Mouse (Mus musculus): Measurements from ENCODE around the gene Gtf3c5. TPM values are rescaled to one million over a fixed set of nuclear protein-coding genes. Genes with fewer than 3 reads are reported as not detected.

Gtf3c5 gene
- polyA plus RNA-seq, 1 experiment from 2014 or later = 20.7 TPM

- peak overlapping the region; percentile 33 to 59; a peak in 2 of 4 replicates for H3K27ac ChIP-seq (replicated peaks in 1 of 2; ENCODE audit: control insufficient read depth in 1 of 2, insufficient read depth in 1 of 2, low read depth in 2 of 2, low read length in 2 of 2)
- no peaks in the 10 kb centered on the region for H3K27me3 ChIP-seq (ENCODE audit: control insufficient read depth, insufficient read depth, low read length)
- H3K4me3 ChIP-seq (ENCODE audit: control insufficient read depth in 1 of 2, insufficient read depth in 1 of 2, low read depth in 1 of 2, low read length in 2 of 2) = no peak overlapping the region
- ATAC-seq (ENCODE audit: insufficient number of reproducible peaks, insufficient read depth, low FRiP score, low read depth) = no peak
- H3K4me1 ChIP-seq (ENCODE audit: control insufficient read depth in 2 of 2, insufficient read depth in 2 of 2, low read length in 2 of 2) = peaks cover 44 to 51% of the 10 kb centered on the region in 2 experiments
- peak overlapping the region; percentile 31; the same call in 1 of the 2 replicates for H3K9ac ChIP-seq (ENCODE audit: low read length)
- H3K9me3 ChIP-seq (ENCODE audit: control insufficient read depth, low read length) = no peaks in the 10 kb centered on the region
- H3K4me2 ChIP-seq (ENCODE audit: low read length) = no peak overlapping the region
- 50% methylated on average over 1 of the region's 1 CpGs for WGBS
- peaks cover 31% of the 10 kb centered on the region for H3K36me3 ChIP-seq (ENCODE audit: control insufficient read depth, insufficient read depth, low read length)
These were observed 44.8 kb downstream of the Gtf3c5 start for GRCm38 (mm10) chr2:28538817-28539128.

DNA sequence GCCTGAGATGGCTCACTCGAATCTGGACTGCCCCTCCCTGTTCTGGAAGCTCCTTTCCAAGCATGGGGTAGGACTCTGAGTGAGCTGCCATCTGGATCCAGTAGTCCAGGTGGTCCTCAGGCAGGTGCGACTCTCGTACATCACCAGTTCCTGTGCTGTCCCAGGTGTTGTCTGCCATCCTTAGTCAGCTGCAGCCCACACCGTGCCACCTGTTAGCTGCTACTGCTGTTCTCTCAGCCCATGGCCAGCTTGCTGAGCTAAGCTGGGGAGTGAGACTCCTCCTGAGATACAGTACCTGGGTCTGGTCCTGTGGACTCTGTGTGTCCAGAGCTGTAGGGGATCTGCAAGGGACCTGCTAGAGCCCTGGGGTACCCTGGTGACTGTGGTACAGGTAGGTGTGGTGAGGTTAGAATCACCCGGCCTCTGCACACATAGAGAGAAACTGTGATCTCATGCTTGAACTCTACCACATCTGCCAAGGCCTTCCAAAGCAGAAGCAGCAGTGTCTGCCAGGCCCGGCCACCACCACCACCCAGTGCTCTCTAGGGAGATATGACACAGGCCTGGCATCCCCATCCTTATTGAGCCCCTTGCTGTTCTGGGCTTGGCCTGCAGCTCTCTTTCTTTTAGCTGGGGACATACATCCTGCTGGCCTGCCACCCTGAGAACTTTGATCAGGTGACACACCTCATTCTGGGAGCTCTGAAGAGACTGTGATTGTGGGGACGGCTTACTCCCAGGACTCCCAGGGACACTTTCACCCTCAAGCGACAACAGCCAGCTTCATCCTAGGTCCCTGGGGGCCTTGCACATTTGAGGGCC lies 45.3 kb downstream of the Gtf3c5 start:
- Histone ChIP-seq H3K36me3 (ENCODE audit: control insufficient read depth, insufficient read depth, low read length) (peaks cover 26% of the 10 kb centered on the region), H3K27ac (replicated peaks in 1 of 2; ENCODE audit: control insufficient read depth in 1 of 2, insufficient read depth in 1 of 2, low read depth in 2 of 2, low read length in 2 of 2) (peak overlapping the region in 1 of 2 experiments; percentile 59; a peak in 1 of 4 replicates), H3K4me2 (ENCODE audit: low read length) (no peak overlapping the region), H3K4me3 (ENCODE audit: control insufficient read depth in 1 of 2, insufficient read depth in 1 of 2, low read depth in 1 of 2, low read length in 2 of 2) (no peak overlapping the region), H3K27me3 (ENCODE audit: control insufficient read depth, insufficient read depth, low read length) (no peaks in the 10 kb centered on the region), H3K9me3 (ENCODE audit: control insufficient read depth, low read length) (no peaks in the 10 kb centered on the region), H3K4me1 (ENCODE audit: control insufficient read depth in 2 of 2, insufficient read depth in 2 of 2, low read length in 2 of 2) (peaks cover 45 to 54% of the 10 kb centered on the region in 2 experiments), H3K9ac (ENCODE audit: low read length) (0 out of 2 replicates have a peak overlapping the region, but pooled peaks have one; percentile 31)
- no peak for ATAC-seq (ENCODE audit: insufficient number of reproducible peaks, insufficient read depth, low FRiP score, low read depth)
- WGBS = 77% methylated on average over 8 of the region's 8 CpGs

- H3K9ac ChIP-seq (ENCODE audit: low read length) = no peak overlapping the region
- H3K36me3 ChIP-seq (ENCODE audit: control insufficient read depth, insufficient read depth, low read length) = peaks cover 19% of the 10 kb centered on the region
- H3K27me3 ChIP-seq (ENCODE audit: control insufficient read depth, insufficient read depth, low read length) = no peaks in the 10 kb centered on the region
- WGBS = 59% methylated on average over 4 of the region's 4 CpGs
- H3K4me2 ChIP-seq (ENCODE audit: low read length) = no peak overlapping the region
- H3K4me3 ChIP-seq (ENCODE audit: control insufficient read depth in 1 of 2, insufficient read depth in 1 of 2, low read depth in 1 of 2, low read length in 2 of 2) = no peak overlapping the region
- no peaks in the 10 kb centered on the region for H3K9me3 ChIP-seq (ENCODE audit: control insufficient read depth, low read length)
- H3K27ac ChIP-seq (replicated peaks in 1 of 2; ENCODE audit: control insufficient read depth in 1 of 2, insufficient read depth in 1 of 2, low read depth in 2 of 2, low read length in 2 of 2) = no peak overlapping the region
- no peak for ATAC-seq (ENCODE audit: insufficient number of reproducible peaks, insufficient read depth, low FRiP score, low read depth)
- peaks cover 48 to 60% of the 10 kb centered on the region in 2 experiments for H3K4me1 ChIP-seq (ENCODE audit: control insufficient read depth in 2 of 2, insufficient read depth in 2 of 2, low read length in 2 of 2)
These were observed 46.0 kb downstream of the Gtf3c5 start for GRCm38 (mm10) chr2:28537634-28537920.

DNA sequence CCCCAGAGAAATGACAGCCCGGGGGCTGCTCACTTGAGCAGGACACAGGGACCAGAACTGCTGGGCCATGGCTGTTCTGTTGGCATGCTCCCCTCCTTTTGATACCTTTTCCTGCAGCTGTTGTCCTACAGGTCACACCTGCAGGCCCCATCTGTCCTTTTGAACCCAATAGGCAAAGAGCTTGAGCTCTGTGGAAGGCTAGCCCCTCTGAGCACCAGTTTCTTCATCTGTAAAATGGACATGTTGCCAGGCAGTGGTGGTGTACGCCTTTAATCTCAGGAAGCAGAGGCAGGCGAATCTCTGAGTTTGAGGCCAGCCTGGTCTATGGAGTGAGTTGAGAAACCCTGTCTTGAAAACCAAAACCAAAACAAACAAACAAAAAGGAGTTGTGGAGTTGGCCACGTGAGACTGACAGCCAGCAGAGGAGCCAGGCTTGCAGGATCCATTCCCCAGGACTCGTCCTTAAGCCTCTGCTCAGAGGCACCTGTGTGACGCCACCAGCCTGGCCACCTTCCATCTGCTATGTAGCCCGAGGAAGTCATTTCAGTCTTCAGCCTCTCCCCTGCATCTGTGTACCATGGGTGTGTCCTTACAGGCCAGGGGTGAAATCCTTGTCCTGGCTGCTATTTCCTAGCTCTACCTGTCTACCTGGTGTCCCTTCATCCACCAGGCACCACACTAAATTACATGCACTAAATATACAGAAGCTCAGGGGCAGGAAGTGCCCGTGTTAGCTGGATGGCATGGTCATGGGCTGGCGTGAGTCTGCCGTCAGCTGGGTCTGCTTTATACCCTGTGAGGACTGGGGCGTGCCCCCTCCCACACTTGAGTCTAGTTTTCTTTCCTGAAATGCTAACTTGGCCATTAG lies 46.6 kb downstream of the Gtf3c5 start:
- no peaks in the 10 kb centered on the region for H3K9me3 ChIP-seq (ENCODE audit: control insufficient read depth, low read length)
- no peak for ATAC-seq (ENCODE audit: insufficient number of reproducible peaks, insufficient read depth, low FRiP score, low read depth)
- peaks cover 14% of the 10 kb centered on the region for H3K36me3 ChIP-seq (ENCODE audit: control insufficient read depth, insufficient read depth, low read length)
- H3K4me3 ChIP-seq (ENCODE audit: control insufficient read depth in 1 of 2, insufficient read depth in 1 of 2, low read depth in 1 of 2, low read length in 2 of 2) = no peak overlapping the region
- H3K4me1 ChIP-seq (ENCODE audit: control insufficient read depth in 2 of 2, insufficient read depth in 2 of 2, low read length in 2 of 2) = peaks cover 48 to 66% of the 10 kb centered on the region in 2 experiments
- H3K27me3 ChIP-seq (ENCODE audit: control insufficient read depth, insufficient read depth, low read length) = no peaks in the 10 kb centered on the region
- WGBS = 80% methylated on average over 11 of the region's 11 CpGs
- peak overlapping the region in 1 of 2 experiments; percentile 1; a peak in 2 of 4 replicates for H3K27ac ChIP-seq (replicated peaks in 1 of 2; ENCODE audit: control insufficient read depth in 1 of 2, insufficient read depth in 1 of 2, low read depth in 2 of 2, low read length in 2 of 2)
- H3K4me2 ChIP-seq (ENCODE audit: low read length) = no peak overlapping the region
- H3K9ac ChIP-seq (ENCODE audit: low read length) = no peak overlapping the region

DNA sequence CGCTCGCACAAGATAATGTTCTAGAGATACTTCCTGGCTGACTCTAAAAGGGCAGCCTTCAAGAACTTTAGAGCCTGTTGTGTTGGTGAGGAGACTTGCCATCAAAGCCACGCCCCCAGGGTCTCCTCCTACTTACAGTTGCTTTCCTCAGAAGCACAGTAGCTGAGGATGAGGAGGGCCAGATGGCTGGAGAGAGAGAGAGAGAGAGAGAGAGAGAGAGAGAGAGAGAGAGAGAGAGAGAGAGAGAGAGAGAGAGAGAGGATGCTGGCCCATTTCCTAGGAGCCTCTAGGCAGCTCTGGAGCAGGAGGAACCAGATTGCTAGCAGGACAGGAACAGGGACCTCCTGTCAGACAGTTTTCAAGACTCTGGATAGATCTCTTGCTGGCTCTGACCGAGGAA lies 47.4 kb downstream of the Gtf3c5 start:
- no peaks in the 10 kb centered on the region for H3K9me3 ChIP-seq (ENCODE audit: control insufficient read depth, low read length)
- WGBS = 56% methylated on average over 4 of the region's 4 CpGs
- H3K4me2 ChIP-seq (ENCODE audit: low read length) = peak overlapping the region; percentile 89
- H3K9ac ChIP-seq (ENCODE audit: low read length) = no peak overlapping the region
- H3K36me3 ChIP-seq (ENCODE audit: control insufficient read depth, insufficient read depth, low read length) = 0 out of 2 replicates have a peak, but pooled peaks cover 5% of the 10 kb centered on the region
- no peaks in the 10 kb centered on the region for H3K27me3 ChIP-seq (ENCODE audit: control insufficient read depth, insufficient read depth, low read length)
- no peak overlapping the region for H3K4me3 ChIP-seq (ENCODE audit: control insufficient read depth in 1 of 2, insufficient read depth in 1 of 2, low read depth in 1 of 2, low read length in 2 of 2)
- H3K27ac ChIP-seq (replicated peaks in 1 of 2; ENCODE audit: control insufficient read depth in 1 of 2, insufficient read depth in 1 of 2, low read depth in 2 of 2, low read length in 2 of 2) = peak overlapping the region; percentile 46 to 91
- peaks cover 48 to 72% of the 10 kb centered on the region in 2 experiments for H3K4me1 ChIP-seq (ENCODE audit: control insufficient read depth in 2 of 2, insufficient read depth in 2 of 2, low read length in 2 of 2)
- ATAC-seq (ENCODE audit: insufficient number of reproducible peaks, insufficient read depth, low FRiP score, low read depth) = no peak

- H3K9ac ChIP-seq (ENCODE audit: low read length) = peak overlapping the region; percentile 86; the same call in 1 of the 2 replicates
- 0 out of 2 replicates have a peak, but pooled peaks cover 2% of the 10 kb centered on the region for H3K36me3 ChIP-seq (ENCODE audit: control insufficient read depth, insufficient read depth, low read length)
- no peak overlapping the region for H3K4me3 ChIP-seq (ENCODE audit: control insufficient read depth in 1 of 2, insufficient read depth in 1 of 2, low read depth in 1 of 2, low read length in 2 of 2)
- peaks cover 49 to 73% of the 10 kb centered on the region in 2 experiments for H3K4me1 ChIP-seq (ENCODE audit: control insufficient read depth in 2 of 2, insufficient read depth in 2 of 2, low read length in 2 of 2)
- no peaks in the 10 kb centered on the region for H3K27me3 ChIP-seq (ENCODE audit: control insufficient read depth, insufficient read depth, low read length)
- no peaks in the 10 kb centered on the region for H3K9me3 ChIP-seq (ENCODE audit: control insufficient read depth, low read length)
- ATAC-seq (ENCODE audit: insufficient number of reproducible peaks, insufficient read depth, low FRiP score, low read depth) = no peak
- H3K27ac ChIP-seq (replicated peaks in 1 of 2; ENCODE audit: control insufficient read depth in 1 of 2, insufficient read depth in 1 of 2, low read depth in 2 of 2, low read length in 2 of 2) = peak overlapping the region; percentile 46 to 91
- 41% methylated on average over 7 of the region's 7 CpGs for WGBS
- peak overlapping the region; percentile 89 for H3K4me2 ChIP-seq (ENCODE audit: low read length)
These were observed 47.9 kb downstream of the Gtf3c5 start for GRCm38 (mm10) chr2:28535650-28536049.

- Histone ChIP-seq H3K4me2 (ENCODE audit: low read length) (peak overlapping the region; percentile 89), H3K27me3 (ENCODE audit: control insufficient read depth, insufficient read depth, low read length) (no peaks in the 10 kb centered on the region), H3K9ac (ENCODE audit: low read length) (peak overlapping the region; percentile 86; the same call in 1 of the 2 replicates), H3K4me3 (ENCODE audit: control insufficient read depth in 1 of 2, insufficient read depth in 1 of 2, low read depth in 1 of 2, low read length in 2 of 2) (peak overlapping the region; percentile 8 to 70; a peak in 1 of 4 replicates), H3K9me3 (ENCODE audit: control insufficient read depth, low read length) (no peaks in the 10 kb centered on the region), H3K36me3 (ENCODE audit: control insufficient read depth, insufficient read depth, low read length) (no peaks in the 10 kb centered on the region), H3K4me1 (ENCODE audit: control insufficient read depth in 2 of 2, insufficient read depth in 2 of 2, low read length in 2 of 2) (peaks cover 51 to 76% of the 10 kb centered on the region in 2 experiments), H3K27ac (replicated peaks in 1 of 2; ENCODE audit: control insufficient read depth in 1 of 2, insufficient read depth in 1 of 2, low read depth in 2 of 2, low read length in 2 of 2) (peak overlapping the region; percentile 84 to 91)
- WGBS = 49% methylated on average over 4 of the region's 4 CpGs
- ATAC-seq (ENCODE audit: insufficient number of reproducible peaks, insufficient read depth, low FRiP score, low read depth) = no peak
These were observed 48.3 kb downstream of the Gtf3c5 start for GRCm38 (mm10) chr2:28535263-28535540.

All from heart, embryonic 14.5 days (tissue).